Mouse (Mus musculus): Measurements from ENCODE around the gene Lrrc75b.
"Not testable (repeated sequence)": the region's sequence is repeated elsewhere in the genome, so short reads cannot be mapped to it uniquely, and the experiment has no call there.

Lrrc75b gene

DNA sequence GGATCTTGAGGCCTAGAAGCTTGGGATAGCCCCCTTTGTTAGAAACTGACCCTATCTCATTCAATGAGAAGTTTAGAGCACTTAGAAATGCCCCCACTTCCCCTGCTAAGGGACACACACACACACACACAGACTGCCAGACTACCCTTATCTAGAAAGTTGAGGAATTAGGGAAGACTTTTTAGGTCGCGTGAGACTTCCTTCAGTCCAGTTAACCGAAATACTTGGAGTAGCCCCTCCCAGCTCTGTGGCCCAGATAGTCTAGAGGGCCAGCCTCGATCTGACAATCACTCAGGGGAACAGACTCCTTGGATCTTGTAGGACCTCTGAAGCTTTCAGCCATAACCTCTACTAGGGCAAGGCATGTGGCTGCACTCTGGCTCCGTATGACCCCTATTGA lies 7.9 kb upstream of the Lrrc75b start:
- DNase-seq (ENCODE audit: low read depth, low spot score) = no peak

DNA sequence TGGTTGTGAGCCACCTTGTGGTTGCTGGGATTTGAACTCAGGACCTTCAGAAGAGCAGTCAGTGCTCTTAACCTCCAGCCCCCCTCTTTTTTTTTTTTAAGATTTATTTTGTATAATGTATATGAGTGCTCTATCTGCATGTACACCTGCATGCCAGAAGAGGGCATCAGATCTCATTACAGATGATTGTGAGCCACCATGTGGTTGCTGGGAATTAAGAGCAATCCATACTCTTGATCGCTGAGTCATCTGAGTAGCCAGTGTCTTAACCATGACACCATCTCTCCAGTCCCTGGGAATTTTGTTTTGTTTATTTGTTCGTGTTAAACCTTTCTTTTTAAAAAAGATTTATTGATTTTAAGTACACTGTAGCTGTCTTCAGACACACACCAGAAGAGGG lies 6.6 kb upstream of the Lrrc75b start:
- not testable (repeated sequence) for DNase-seq (ENCODE audit: low read depth, low spot score)

DNA sequence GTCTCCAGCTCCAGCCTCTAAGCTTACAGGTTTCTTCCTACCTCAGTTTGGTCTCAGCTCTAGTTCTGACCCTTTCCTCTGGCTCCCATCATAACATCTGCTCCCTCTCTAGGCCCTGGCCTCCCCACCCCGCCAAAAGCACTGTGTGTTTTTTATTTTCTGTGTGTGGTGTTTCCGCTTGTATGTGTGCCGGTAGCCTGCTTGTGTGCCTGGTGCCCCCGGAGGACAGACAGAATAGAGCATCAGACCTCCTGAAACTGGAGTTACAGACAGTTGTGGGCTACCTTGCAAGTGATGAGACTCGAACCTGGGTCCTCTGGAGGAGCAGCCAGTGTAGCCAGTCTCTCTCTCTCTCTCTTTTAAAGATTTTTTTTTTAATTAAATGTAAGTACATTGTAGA lies 6.2 kb upstream of the Lrrc75b start:
- DNase-seq (ENCODE audit: low read depth, low spot score) = no peak

DNA sequence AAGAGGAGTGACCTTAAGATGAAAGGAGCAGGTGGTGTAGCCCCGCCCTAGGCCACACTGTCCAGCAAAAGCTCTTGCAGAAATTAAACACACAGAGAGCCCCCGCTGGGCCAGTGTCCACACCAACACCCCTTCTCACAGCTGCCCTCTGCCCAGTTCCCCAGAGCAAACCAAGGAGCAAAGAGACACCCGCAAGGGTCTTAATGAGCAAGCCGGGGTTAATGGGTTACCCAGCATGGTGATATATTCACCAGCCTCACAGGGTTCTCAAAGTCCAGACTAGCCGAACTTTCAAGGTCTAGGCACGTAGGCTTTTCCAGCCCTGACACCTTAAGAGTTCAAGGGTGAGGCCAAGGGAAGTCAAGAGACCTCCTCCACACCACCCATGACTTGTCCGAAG lies 5.8 kb upstream of the Lrrc75b start:
- no peak for DNase-seq (ENCODE audit: low read depth, low spot score)

DNA sequence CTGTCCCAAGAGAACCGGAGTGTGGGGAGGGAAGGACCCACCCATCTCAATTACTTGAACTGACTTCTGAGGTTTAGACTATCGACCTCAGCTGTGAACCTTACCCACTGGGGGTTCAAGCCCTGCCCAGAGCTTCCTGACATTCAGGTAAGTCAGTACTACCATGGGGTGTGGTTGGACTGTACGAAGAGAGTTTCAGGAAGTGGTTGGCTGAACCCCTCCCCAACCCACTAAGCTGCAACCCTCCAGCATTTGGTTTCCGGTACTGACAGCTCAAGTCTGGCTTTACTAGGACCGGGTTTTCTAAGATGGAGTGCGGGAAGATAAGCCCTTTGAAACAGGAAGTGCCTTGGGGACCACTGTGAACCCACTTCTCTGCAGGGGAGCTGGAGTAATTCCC lies 5.3 kb upstream of the Lrrc75b start:
- peak; percentile 27 for DNase-seq (ENCODE audit: low read depth, low spot score)

DNA sequence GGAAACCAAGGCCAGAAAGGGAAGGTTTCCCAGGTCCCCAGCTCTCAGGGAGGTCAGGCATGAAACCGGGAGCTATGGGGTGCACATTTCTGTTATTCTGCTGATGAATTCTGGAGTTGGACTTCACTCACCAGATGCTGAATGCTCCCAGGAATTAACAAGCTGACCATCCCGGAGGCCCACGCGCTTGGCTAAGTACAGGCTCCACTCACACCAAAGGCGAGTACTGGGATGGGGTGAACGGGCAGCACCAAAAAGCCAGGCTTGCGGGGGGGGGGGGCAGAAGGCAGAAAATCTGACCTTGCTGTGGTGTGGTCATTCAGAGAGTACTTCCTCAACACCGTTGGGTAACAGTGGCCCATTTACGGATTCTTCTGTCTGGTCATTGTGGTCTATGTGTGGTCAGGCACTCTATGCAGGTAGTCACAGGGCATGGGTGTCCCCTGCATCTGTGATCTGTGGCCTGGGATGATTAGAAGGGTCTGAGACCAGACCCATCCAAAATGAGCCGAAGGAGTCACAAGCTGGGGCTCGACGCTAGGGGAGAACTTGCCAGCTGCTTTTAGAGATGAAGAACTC lies 4.6 kb upstream of the Lrrc75b start:
- DNase-seq (ENCODE audit: low read depth, low spot score) = no peak

DNA sequence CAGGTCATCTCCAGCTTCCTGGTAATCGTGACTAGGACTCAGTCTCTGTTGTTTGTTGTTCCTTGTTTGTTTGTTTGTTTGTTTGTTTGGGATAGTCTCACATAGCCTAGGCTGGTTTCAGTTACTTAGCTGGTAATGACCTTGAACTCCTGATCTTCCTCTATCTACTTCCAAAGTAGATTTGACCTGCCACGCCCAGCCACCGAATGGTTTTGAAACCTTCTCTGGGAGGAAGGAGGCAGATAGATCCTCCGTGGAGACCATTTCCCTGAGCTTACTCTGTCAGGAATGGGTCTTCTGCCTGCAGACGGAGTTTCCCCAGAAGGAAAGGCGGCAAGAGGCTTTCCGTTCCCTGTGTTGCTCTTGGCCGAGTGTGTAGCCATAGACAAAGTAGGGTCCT lies 2.5 kb upstream of the Lrrc75b start:
- no peak for DNase-seq (ENCODE audit: low read depth, low spot score)

DNA sequence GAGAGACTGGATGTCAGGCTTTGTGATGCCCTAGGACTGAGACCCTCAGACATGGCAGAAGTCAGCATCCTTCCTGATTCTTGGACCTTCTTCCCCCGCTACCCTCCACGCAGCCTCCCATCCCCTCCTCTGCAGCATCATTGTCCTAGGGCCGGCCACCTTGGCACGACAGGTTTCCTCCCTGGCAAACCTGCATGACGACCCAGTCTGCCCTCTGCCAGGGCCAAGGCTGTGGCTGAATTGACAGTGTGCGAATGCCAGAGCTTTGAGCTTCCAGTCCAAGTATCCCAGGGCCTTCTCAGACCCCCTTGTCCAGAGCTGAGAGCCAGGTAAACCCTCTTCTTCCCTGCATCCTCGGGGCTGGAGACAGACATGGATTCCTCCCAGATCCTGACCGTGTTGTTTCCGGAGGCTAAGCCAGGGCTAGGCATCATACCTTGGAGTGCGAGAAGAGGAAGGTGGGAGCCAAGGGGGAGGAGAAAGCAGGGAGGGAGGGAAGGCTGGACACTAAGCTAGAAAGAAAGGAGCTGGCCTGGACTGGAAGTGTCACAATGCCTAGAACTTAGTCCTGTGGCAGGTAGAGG lies 1.0 kb upstream of the Lrrc75b start, which contains the start of gene Ggt1:
Ggt1 (plus strand) TSS at position 534 of the 584 bp plus-strand sequence.
- no peak for DNase-seq (ENCODE audit: low read depth, low spot score)

DNA sequence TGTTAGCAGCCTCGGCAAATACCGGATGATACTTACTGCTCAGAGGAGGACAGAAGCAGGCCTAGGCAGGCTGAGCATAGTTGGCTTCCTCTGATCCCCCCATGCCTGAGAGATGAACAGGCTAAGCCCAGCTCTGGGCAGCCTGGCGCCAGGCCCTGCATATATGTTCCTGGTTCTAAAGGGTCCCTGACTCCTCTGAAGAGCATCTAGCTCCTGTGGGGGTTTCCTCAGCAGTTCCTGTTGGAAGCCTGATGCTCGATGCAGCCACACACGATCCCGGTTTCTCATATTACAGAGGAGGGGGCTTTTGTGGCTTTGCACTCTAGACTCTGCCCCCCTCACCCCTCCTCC lies 394 bp upstream of the Lrrc75b start:
- DNase-seq (ENCODE audit: low read depth, low spot score) = no peak

DNA sequence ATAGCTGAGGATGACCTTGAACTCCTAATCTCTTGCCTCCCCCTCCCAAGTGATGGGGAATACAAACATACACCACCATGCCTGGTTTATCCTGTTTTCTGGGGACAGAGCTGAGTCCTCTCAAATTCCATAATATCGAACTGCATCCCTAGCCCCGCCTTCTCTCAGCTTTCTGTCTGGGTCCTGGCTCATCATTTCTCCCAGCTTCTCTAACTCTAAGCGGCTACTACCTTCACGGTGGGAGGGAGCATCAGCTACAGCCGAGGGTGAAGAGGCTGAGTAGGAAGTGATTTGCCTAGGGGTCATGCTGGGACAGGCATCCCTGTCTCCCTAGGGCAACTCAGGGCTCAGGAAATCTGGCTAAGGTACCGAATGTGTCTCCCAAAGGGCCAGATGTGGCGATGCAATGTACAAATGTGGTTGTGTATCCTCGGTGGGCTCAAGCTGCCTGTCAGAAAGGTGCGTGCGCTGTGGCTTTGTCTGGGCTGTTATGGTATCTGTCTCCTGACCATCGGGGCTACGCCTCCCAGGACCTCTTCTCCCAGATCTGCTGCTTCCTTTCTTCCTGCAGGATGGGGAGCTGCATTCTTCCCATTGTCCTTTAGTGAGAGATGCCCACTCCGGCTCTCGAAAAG lies 972 bp downstream of the Lrrc75b start:
- no peak for DNase-seq (ENCODE audit: low read depth, low spot score)

DNA sequence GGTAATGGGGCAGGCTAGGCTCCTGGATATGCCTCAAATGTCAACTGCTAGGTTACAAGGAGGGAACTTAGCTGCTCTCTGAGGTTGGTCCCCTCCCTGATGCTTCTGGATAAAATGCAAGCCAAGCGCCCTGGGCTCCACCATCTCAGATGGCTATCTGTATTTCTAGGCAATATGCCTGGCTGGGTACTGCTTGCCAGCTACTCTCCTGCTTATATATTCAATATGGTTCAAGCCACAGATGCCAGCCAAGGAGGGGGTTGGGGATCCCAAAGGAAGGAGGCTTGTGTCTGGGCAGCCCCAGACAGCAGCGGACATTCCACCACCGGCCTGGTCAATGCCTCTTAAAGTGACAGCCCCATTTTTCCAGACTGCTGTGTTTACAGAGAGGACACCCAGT lies 1.6 kb downstream of the Lrrc75b start:
- DNase-seq (ENCODE audit: low read depth, low spot score) = no peak

DNA sequence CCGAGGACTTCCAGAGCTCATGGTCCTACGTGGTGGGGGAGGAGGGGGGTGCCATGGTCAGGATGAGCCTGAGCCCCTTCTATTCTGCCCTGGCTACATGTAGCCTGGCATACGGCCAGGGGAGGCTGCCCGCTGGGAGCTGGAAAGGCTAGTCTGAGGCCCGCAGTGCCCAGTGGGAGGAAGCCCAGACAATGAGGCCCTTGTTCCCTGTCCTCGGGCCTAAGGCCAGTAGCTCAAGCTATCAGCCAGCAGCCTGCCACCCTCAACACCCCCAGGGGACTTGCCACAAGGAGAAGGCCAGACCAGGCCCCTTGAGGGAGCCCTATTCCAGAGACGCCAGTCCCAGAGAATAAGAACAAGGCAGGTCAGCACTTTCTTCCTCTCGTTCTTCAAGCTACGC lies 4.1 kb downstream of the Lrrc75b start:
- DNase-seq (ENCODE audit: low read depth, low spot score) = no peak

DNA sequence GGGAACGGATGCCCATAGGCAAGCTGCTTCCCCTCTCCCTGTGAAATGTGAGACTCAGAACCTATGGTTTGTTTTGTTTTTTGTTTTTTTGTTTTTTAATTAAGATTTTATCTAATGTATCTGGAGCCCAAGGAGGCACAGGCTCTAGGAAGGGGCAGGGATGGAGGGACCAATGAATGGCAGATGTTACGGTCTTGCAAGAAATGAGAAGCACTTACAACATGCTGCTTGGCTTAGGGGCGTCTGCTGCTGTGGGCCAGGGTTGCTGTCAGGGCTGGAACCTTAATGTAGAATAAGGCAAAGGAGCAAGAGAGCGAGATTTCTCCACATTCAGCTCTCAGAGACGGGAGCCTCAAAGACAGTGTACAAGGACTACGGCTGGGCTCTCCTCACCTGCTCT lies 4.6 kb downstream of the Lrrc75b start:
- no peak for DNase-seq (ENCODE audit: low read depth, low spot score)

DNA sequence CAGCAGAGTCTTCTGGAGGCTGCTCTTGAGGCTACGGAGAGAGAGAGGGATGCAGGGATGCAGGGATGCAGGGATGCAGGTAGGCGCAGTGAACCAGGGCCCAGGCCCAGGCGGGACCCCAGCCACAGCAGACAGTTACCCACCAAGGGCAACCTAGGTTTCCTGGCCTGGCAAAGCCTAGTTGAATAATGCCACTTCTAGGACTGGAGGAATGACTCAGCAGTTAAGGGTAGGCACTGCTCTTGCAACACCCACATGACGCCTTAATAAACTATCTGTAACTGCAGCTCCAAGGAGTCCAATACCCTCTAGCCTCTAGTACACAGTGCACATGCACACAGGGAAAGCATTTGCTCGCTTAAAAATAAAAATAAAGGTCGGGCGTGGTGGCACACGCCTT lies 6.0 kb downstream of the Lrrc75b start:
- no peak for DNase-seq (ENCODE audit: low read depth, low spot score)

DNA sequence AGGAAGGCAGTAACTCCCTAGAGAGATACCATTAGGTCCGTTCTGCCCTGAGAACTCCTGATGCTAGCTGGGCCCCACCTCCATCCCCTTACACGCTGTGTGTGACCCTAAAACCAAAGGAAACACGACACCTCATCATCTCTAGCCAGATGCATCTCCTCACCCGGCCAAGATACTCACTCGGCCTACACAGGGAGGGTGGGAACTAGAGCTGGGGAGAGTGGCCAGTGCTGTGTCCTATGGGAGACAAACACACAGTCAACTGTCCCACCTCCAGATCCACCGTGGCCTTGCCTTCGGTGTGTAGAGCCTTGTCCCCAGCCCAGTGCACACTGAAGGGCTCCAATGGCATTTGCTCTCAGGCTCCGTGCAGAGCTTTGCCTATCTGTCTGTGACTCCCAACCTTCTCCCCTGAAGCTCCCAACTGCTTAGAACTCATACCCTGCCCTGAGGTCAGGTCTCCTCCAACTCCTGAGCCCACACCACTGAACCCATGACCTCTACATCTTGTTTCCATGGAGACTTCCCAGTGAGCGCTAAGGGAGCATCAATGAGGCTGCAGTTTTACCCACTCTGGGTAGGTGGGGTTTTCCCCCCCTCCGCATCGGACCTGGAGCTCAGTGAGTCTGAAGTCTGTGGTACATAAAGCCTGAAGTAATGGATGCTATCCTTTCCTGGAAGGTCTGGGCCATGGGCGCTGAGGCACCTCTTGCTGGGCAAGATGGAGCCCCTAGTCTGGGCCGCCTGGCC lies 7.3 kb downstream of the Lrrc75b start:
- no peak for DNase-seq (ENCODE audit: low read depth, low spot score)

DNA sequence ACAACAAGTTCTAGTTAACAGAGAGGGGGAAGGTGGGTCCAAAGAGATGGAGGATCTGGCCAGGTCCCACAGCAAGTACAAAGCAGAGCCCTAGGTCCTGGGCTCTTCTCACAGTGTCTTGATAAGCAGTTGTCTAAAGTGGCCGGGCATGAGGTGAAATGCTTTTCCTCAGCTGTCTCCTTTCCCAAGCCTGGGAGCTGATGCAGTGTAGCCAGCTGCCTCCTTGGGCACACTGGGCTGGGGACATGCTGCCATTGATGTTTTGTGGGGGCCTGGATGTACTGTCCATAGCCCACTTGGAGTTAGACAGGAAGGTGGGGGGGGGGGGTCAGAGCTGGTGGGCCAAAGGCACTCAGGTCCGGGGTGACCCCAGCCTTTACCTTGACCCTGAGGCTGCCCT lies 8.0 kb downstream of the Lrrc75b start:
- no peak for DNase-seq (ENCODE audit: low read depth, low spot score)

DNA sequence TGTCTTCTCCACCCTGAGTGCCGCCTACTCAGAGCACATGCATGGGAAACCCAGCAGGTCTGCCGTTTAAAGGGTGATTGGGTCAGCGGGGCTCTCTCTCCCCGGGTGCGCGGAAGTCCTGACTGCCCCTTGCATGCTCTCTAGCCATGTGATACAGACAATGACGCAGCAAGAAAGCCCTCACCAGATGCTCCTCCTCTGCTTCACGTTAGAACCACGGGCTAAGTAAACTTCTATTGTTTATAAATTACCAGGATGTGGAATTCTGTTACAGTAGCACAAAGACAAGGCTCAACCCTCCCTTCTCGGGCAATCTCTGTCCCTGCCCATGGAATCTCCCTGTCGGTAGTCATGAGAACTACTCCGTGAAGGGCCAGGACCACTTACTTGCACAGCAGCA lies 9.0 kb downstream of the Lrrc75b start:
- no peak for DNase-seq (ENCODE audit: low read depth, low spot score)

DNA sequence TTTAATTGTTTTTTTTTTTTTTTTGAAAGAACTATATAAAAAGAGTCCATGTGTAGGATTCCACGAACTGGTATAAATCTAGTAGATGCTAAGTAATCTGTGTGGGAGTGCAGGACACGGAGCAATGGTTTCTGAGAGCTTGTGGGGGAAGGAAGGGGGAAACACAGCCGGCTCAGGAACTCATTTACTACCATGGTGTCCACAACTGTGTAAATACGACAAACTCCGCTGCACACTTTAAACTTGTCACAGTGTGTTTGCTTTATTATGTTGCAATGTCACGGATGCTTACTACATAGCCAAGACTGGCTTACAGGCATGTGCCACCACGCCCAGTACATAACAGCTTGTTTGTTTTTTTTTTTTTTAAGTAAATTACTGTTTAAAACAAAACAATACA lies 10.2 kb downstream of the Lrrc75b start:
- no peak for DNase-seq (ENCODE audit: low read depth, low spot score)

DNA sequence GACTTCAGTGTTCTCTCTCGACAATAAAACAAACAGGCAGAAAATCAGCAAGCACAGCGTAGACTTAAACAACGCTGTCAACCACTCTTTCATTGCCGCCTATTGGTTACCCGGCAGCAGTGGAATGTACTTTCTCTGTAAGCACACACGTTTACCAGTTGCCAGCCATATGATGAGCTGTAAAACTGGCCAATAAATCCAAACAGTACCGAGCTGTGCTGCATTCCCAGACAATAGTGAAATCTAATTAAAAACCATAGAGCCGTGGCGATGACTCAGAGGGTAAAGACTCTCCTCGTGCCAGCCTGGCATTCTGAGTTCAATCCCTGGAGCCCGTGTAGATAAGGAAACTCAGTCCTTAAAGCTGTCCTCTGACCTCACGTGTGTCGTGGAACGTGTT lies 11.6 kb downstream of the Lrrc75b start:
- DNase-seq (ENCODE audit: low read depth, low spot score) = no peak

DNA sequence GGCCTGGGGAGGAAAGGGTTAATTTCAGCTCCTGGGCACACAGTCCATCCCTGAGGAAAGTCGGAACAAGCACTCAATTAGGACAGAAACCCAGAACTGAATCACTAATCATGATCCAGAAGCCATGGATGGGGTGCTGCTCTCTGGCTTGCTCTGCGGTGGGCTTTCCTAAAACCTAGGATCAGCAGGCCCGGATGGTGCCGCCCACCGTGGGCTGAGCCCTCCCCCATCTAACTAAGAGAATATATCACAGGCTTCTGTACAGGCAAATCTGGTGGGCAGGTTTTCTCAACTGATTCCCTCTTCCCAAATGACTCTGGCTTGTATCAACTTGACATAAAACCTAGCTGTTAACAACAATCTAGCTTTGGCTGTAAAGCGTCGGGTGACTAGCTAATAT lies 12.2 kb downstream of the Lrrc75b start:
- DNase-seq (ENCODE audit: low read depth, low spot score) = no peak

DNA sequence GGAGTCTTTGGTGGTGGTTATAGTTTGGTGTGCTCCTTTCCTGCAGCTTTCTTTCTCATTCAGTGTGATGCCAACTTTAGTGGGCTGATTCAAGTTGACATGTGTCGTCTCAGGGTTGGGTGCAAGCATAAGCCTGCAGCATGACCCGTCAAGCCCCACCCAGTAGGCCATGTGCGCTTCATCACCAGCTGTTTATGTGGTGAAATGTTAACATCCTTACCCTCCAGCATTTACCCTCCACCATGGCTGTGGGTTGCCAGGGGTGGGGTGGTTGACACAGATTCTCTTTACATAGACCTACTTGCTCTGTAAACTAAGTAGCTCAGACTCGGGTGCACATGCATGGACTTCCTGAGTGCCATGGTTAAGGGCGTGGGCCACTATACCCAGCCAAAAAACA lies 24.0 kb downstream of the Lrrc75b start:
- no peak for DNase-seq (ENCODE audit: low read depth, low spot score)

DNA sequence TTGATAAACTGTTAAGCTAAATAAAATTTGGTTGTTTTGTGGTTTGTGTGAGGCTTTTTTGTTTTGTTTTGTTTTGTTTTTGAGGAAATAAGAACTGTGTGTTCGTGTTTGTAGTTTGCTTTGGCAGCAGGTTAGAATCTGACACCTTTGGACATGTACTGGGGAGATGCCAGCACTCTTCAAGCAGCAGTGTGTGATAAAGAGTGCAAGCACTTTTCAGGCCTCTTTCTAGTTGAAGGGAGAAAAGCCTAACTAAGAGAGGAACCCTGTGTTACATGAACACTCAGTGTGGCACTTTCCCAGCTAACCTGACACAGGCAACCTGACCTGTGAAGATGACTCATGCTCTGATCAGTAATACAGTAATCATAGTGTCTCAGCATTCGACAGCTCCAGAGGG lies 24.7 kb downstream of the Lrrc75b start:
- DNase-seq (ENCODE audit: low read depth, low spot score) = no peak

DNA sequence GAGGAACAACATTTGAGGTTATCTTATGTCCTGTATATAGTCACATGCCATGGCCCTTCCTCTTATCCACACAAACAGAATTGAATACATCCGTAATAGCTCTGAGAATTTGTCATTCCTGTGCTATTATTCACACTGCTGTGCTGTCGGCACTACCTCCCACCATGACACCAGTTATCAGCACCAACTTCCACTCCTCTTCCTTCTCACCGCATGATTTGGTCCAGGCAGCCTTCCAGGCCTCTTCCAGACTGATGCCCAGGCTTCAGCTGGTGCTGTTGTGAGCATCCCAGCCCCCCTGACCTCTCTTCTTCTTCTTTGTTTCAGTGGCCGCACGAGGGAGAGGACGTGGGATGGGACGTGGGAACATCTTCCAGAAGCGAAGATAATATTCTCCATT lies 25.2 kb downstream of the Lrrc75b start:
- DNase-seq (ENCODE audit: low read depth, low spot score) = no peak

Measured in skeletal muscle tissue, adult 2 months (tissue).